Mouse (Mus musculus) embryonic facial prominence, embryonic 12.5 days (tissue): ENCODE data around the gene Taf6l. TPM values are rescaled to one million over a fixed set of nuclear protein-coding genes. Genes with fewer than 3 reads are reported as not detected.
A peak's percentile ranks its signal among the peaks of the same experiment; 100 is the strongest.

Experiments
- ATAC-seq: fragments of 200-750 bp; cut with Nextera tagmentation; 2 replicates; pipeline ENCODE4 v1.8.0; 2017; ENCODE audit not compliant: insufficient number of reproducible peaks, insufficient read depth, low FRiP score, low TSS enrichment
- H3K27ac ChIP-seq: fragments of 300-500 bp; sonication (generic); 2 replicates; pipeline ENCODE4 v1.5.1; 2016; ENCODE audit warnings: mild to moderate bottlenecking
- H3K27me3 ChIP-seq: fragments of 300-500 bp; sonication (generic); 2 replicates; pipeline ENCODE4 v1.6.1; 2016; ENCODE audit warnings: mild to moderate bottlenecking, moderate library complexity
- H3K36me3 ChIP-seq: fragments of 300-500 bp; sonication (generic); 2 replicates; pipeline ENCODE4 v1.6.1; 2016; ENCODE audit warnings: mild to moderate bottlenecking
- H3K4me1 ChIP-seq: fragments of 300-500 bp; sonication (generic); 2 replicates; pipeline ENCODE4 v1.6.1; 2016
- H3K4me2 ChIP-seq: fragments of 300-500 bp; sonication (generic); replicated peaks from 2 replicates; pipeline ENCODE4 v1.6.1; 2016; ENCODE audit warnings: mild to moderate bottlenecking, moderate library complexity
- H3K4me3 ChIP-seq: fragments of 300-500 bp; sonication (generic); 2 replicates; pipeline ENCODE4 v1.5.1; 2016; ENCODE audit warnings: mild to moderate bottlenecking
- H3K9ac ChIP-seq: fragments of 300-500 bp; sonication (generic); 2 replicates; pipeline ENCODE4 v1.6.1; 2016; ENCODE audit warnings: mild to moderate bottlenecking, moderate library complexity
- H3K9me3 ChIP-seq: fragments of 300-500 bp; sonication (generic); 2 replicates; pipeline ENCODE4 v1.6.1; 2016; ENCODE audit warnings: mild to moderate bottlenecking, moderate library complexity
- WGBS: fragments of 180-500 bp; shearing (Covaris S2); methylation state at CpG from one replicate; pipeline ENCODE4 v1.1.7; 2016; 5-methylcytosine and 5-hydroxymethylcytosine counted together
- polyA plus RNA-seq: library from polyadenylated mRNA; unstranded; fragments of >200 nt; fragmentation: Nextera tagmentation; extraction: Ambion mirVana; gene quantifications from 2 replicates; pipeline ENCODE4 v1.2.1, GENCODE M21; 2016

The Taf6l gene
- polyA plus RNA-seq, 1 experiment from 2014 or later, result 40.4 TPM

DNA sequence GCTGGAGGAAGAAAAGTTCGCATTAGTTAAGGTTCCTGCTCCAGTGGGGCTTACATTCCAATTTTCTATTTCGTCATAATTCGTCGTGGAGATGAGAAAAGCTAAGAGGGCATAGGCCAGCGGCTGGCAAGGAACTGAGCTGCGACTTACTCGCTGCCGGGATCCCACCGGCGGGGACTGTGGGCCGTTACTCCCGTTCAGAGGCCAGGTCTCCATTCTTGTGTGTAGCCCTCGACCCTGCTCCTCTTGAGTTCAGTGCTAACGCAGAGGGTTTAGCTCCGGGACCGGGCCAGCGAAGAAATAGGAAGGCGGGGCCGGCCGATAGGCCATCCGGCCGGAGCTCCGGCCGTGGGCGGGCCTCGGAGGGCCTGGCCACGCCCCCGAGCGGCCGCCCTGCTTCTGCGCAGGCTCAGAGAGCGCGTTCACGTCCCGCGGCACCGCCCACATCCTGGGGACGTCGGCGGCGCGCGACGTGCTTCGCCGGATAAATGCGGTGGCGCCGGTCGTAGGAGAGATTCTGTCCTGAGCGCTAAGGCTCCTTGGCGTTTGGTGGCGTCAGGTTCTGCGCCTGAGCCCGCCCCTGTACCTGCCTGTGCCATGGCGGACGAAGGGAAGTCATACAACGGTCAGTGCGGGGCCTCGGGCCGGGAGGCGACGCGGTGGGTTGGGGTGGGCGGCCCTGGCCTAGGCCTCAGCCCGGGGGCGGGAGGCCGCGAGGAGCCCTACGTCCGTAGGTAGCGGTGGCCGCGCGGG lies 29.4 kb downstream of the Taf6l start, which contains the start of gene Nxf1:
Gene Nxf1 (plus strand): TSS at position 439 of the 753 bp plus-strand sequence.
- Histone ChIP-seq H3K27ac (peak within 1 kb of the TSS; percentile 93), H3K27me3 (no peaks in the 10 kb centered on the region), H3K9ac (peak within 1 kb of the TSS; percentile 99), H3K9me3 (no peaks in the 10 kb centered on the region), H3K36me3 (peaks cover 32% of the 10 kb centered on the region), H3K4me1 (peaks cover 18% of the 10 kb centered on the region), H3K4me3 (peak within 1 kb of the TSS; percentile 100), H3K4me2 (peak within 1 kb of the TSS; percentile 61)
- WGBS, result under 1% methylated on average over 75 of the region's 75 CpGs
- peak; percentile 82 for ATAC-seq

DNA sequence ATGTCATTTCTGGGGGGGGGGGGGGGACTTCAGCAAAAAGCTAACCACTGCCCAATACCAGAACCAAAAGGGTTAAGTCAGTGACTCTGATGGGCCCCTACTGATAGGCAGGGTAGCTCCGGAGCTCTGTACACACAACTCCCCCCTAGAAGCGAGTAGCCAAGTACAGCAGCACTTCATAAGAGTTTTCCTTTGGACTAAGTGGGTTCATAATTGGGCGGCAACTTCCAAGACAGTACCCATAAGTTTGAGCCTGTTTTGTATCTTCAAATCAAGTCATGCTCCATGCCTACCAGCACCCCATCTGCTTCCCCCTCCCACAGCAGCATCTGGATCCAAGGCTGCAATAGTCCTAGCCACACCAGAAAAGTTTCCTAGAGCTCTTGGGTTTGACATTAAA lies 30.6 kb downstream of the Taf6l start:
- Histone ChIP-seq H3K36me3 (peaks cover 41% of the 10 kb centered on the region), H3K4me1 (peaks cover 18% of the 10 kb centered on the region), H3K9me3 (no peaks in the 10 kb centered on the region), H3K27me3 (no peaks in the 10 kb centered on the region), H3K4me3 (no peak overlapping the region), H3K4me2 (peak overlapping the region; percentile 61), H3K27ac (no peak overlapping the region), H3K9ac (no peak overlapping the region)
- WGBS, result 76% methylated on average over 3 of the region's 3 CpGs
- ATAC-seq, result no peak

DNA sequence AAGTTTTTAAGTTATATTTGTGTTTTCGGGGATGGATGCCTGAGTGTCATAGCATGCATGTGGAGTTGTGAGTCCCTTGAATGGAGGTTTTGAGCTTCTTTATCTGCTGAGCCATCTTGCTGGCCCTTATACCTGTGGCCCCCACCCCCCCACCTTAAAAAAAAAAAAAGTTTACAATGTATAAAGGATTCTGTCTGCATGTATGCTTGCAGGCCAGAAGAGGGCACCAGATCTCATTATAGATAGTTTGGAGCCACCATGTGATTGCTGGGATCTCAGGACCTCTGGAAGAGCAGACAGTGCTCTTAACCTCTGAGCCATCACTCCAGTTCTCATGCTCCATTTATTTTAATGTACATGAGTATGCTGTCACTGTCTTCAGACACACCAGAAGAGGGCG lies 38.8 kb downstream of the Taf6l start:
- 75% methylated on average over 2 of the region's 2 CpGs for WGBS
- H3K4me2 ChIP-seq, result no peak overlapping the region

DNA sequence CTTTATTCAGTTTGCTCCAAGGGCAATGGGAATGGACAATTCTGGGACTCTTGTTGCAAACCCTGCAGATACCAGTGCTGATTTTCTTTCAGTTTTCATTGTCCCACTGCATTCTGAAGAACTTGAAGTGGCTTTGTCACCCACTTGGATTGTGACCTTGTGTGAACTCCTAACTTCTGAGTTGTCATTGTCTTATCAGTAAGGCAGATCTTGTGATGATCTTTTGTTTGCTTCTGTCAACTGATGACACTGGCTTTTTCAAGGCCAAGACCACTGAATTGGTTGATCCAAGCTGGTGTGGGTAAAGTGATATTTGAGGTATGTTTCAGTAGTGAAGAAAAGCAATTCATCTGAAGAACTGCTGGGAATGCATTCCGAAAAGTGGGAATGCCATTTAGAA lies 40.8 kb downstream of the Taf6l start:
- Histone ChIP-seq H3K4me3 (no peak overlapping the region), H3K27me3 (no peaks in the 10 kb centered on the region), H3K9me3 (no peaks in the 10 kb centered on the region), H3K27ac (no peak overlapping the region), H3K36me3 (peaks cover 78% of the 10 kb centered on the region), H3K9ac (no peak overlapping the region), H3K4me1 (peaks cover 16% of the 10 kb centered on the region), H3K4me2 (no peak overlapping the region)
- 93% methylated on average over 1 of the region's 1 CpGs for WGBS
- ATAC-seq, result no peak

More for the DNA sequence above, 38.8 kb downstream of the Taf6l start:
- no peaks in the 10 kb centered on the region for H3K27me3 ChIP-seq
- H3K4me1 ChIP-seq, result peaks cover 6% of the 10 kb centered on the region
- H3K4me3 ChIP-seq, result no peak overlapping the region
- H3K9me3 ChIP-seq, result no peaks in the 10 kb centered on the region
- H3K36me3 ChIP-seq, result peaks cover 91% of the 10 kb centered on the region
- ATAC-seq, result no peak
- H3K9ac ChIP-seq, result no peak overlapping the region
- no peak overlapping the region for H3K27ac ChIP-seq

DNA sequence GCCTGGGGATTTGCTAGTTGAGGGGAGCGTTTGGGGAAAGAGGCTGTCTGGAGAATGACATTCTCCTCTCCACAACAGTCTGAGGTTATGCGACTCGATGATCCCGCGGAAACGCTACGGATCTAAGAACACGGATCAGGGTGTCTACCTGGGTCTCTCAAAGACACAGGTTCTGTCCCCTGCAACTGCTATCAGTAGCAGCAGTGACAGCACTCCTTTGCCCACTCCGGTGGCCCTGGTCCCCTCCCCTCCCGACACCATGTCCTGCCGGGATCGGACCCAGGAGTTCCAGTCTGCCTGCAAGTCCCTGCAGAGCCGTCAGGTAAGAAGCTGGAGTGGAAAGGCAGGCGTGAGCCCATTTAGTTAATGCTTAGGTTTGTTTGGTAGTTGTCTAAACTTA lies 44.0 kb downstream of the Taf6l start:
- Histone ChIP-seq H3K9me3 (no peaks in the 10 kb centered on the region), H3K36me3 (peaks cover 71% of the 10 kb centered on the region), H3K27ac (peak overlapping the region; percentile 93; the same call in 1 of the 2 replicates), H3K4me1 (peaks cover 16% of the 10 kb centered on the region), H3K27me3 (no peaks in the 10 kb centered on the region), H3K4me2 (peak overlapping the region; percentile 99), H3K9ac (peak overlapping the region; percentile 93), H3K4me3 (peak overlapping the region; percentile 99)
- ATAC-seq, result no peak
- 17% methylated on average over 14 of the region's 14 CpGs for WGBS

DNA sequence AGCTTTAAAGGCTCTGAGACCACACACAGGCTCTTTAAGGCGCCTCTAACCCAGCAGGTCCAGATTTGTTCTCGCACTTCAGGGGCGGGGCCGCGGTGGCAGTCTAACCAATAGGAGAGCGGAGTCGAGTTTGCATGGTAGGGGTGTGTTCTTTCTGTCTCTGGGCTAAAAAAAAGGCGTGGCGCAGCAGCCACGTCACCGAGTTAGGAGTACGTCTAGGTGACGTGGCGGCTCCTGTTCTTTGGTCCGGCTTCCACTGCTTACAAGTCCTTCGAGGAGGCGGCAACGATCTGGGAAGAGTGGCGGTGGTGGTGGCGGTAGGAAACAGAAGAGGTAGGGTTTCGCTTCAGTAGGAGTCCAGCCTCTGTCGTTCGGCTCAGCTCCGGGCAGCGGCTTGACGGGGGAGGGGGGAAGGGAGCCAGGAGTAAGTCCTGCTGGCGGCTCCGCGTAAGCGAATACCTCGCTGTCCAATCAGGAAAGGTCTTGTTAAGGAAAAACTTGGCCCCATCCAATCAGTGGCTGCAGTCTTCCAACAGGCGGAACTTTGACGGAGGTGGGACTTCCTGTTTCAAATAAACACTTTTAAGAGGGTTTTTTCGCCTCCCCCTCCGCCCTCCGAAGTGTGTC lies 44.9 kb downstream of the Taf6l start, which contains the start of gene Stx5a:
Gene Stx5a (plus strand): TSS at position 171 of the 627 bp plus-strand sequence.
- Histone ChIP-seq H3K9me3 (no peaks in the 10 kb centered on the region), H3K4me3 (peak within 1 kb of the TSS; percentile 99), H3K4me1 (peaks cover 20% of the 10 kb centered on the region), H3K27me3 (no peaks in the 10 kb centered on the region), H3K36me3 (peaks cover 63% of the 10 kb centered on the region), H3K4me2 (peak within 1 kb of the TSS; percentile 99), H3K27ac (peak within 1 kb of the TSS; percentile 93), H3K9ac (peak within 1 kb of the TSS; percentile 93)
- ATAC-seq, result peak; percentile 96
- WGBS, result under 1% methylated on average over 36 of the region's 36 CpGs

DNA sequence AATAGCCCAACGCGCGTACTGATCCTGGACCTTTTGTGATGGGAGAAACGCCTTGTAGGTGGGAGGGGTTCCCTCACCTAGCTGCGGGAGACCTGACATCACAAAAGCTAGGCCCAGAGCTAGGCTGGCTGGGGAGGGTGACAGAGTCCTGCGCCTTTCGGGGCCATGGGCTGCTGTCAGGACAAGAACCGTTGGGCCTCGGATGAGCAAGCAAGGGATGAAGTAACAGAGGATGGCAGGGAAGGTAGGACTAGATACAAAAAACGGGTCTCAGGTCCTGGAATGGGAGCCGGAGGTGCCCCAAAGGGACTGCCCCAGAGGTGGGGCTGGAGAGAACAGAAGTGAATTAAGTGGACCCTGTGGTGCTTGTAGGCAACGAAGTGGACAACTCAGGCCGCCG lies 45.6 kb downstream of the Taf6l start, which contains the start of gene 1700092M07Rik:
Gene 1700092M07Rik (plus strand): TSS at position 116 of the 400 bp plus-strand sequence.
- peak; percentile 1; the same call in 1 of the 2 replicates for ATAC-seq
- peaks cover 56% of the 10 kb centered on the region for H3K36me3 ChIP-seq

DNA sequence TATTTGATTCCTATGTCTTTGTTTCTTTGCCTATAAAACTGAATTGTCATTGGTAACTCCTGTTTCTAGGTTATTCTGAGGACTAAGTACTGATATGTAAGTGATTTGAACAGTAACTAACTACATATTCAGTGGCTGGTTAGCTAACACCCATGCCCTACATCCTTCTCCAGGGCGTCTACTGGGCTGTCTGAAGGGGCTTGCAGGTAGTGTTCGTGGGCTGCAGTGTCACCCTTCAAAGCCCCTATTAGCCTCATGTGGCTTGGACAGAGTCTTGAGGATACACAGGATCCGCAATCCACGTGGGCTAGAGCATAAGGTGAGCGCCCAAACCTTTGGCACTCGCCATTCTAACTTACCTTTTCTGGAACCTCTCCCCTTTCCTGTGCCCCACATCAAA lies 46.6 kb downstream of the Taf6l start:
- Histone ChIP-seq H3K27ac (no peak overlapping the region), H3K4me3 (no peak overlapping the region), H3K9me3 (no peaks in the 10 kb centered on the region), H3K27me3 (no peaks in the 10 kb centered on the region), H3K4me1 (peaks cover 23% of the 10 kb centered on the region), H3K36me3 (peaks cover 47% of the 10 kb centered on the region), H3K4me2 (no peak overlapping the region), H3K9ac (no peak overlapping the region)
- 92% methylated on average over 6 of the region's 6 CpGs for WGBS
- no peak for ATAC-seq

More for the DNA sequence above, 45.6 kb downstream of the Taf6l start, which contains the start of gene 1700092M07Rik:
- Histone ChIP-seq H3K27me3 (no peaks in the 10 kb centered on the region), H3K9ac (peak within 1 kb of the TSS; percentile 93), H3K4me3 (peak within 1 kb of the TSS; percentile 99), H3K4me2 (peak within 1 kb of the TSS; percentile 99), H3K9me3 (no peaks in the 10 kb centered on the region), H3K27ac (peak within 1 kb of the TSS; percentile 93), H3K4me1 (peaks cover 20% of the 10 kb centered on the region)
- 70% methylated on average over 14 of the region's 14 CpGs for WGBS

DNA sequence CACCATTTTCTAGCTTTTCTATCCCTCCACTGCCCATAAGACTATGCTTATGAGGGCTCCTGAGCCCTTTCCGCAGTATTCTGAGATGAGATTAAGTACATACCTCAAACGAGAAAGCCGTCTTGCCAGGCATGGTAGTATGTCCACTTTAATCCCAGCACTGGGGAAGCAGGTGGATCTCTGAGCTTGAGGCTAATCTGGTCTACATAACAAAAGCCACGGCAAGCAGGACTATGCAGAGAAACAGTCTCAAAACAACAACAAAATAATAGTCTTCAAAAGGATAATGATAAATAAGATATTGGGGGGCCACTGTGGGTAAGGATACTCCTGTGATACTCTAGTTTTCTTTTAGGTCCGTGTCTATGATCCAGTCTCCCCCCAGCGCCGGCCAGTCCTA lies 47.3 kb downstream of the Taf6l start:
- H3K27me3 ChIP-seq, result no peaks in the 10 kb centered on the region
- 94% methylated on average over 7 of the region's 7 CpGs for WGBS
- peaks cover 23% of the 10 kb centered on the region for H3K4me1 ChIP-seq
- no peak overlapping the region for H3K4me3 ChIP-seq
- no peak for ATAC-seq
- H3K36me3 ChIP-seq, result peaks cover 42% of the 10 kb centered on the region
- no peak overlapping the region for H3K4me2 ChIP-seq
- H3K9ac ChIP-seq, result no peak overlapping the region
- H3K27ac ChIP-seq, result no peak overlapping the region
- H3K9me3 ChIP-seq, result no peaks in the 10 kb centered on the region

DNA sequence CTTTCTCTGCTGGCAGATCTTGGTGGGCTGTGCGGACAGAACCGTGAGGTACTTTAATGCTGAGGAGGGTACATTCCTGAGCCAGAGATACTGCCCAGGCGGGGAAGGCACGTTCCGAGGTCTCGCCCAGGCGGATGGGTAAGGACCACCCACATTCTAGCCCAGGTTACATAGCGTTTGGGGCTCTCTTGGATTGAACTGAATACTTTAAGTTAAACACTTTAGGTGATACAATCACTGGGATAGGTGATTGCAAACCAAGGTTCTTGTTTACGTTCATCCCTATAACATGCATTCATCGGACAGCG lies 50.1 kb downstream of the Taf6l start:
- 3% methylated on average over 11 of the region's 11 CpGs for WGBS
- Histone ChIP-seq H3K27ac (peak overlapping the region; percentile 13), H3K9me3 (no peaks in the 10 kb centered on the region), H3K36me3 (peaks cover 30% of the 10 kb centered on the region), H3K27me3 (no peaks in the 10 kb centered on the region), H3K4me3 (peak overlapping the region; percentile 77), H3K4me2 (peak overlapping the region; percentile 89), H3K9ac (peak overlapping the region; percentile 70), H3K4me1 (peaks cover 14% of the 10 kb centered on the region; the same call in 1 of the 2 replicates)
- no peak for ATAC-seq

DNA sequence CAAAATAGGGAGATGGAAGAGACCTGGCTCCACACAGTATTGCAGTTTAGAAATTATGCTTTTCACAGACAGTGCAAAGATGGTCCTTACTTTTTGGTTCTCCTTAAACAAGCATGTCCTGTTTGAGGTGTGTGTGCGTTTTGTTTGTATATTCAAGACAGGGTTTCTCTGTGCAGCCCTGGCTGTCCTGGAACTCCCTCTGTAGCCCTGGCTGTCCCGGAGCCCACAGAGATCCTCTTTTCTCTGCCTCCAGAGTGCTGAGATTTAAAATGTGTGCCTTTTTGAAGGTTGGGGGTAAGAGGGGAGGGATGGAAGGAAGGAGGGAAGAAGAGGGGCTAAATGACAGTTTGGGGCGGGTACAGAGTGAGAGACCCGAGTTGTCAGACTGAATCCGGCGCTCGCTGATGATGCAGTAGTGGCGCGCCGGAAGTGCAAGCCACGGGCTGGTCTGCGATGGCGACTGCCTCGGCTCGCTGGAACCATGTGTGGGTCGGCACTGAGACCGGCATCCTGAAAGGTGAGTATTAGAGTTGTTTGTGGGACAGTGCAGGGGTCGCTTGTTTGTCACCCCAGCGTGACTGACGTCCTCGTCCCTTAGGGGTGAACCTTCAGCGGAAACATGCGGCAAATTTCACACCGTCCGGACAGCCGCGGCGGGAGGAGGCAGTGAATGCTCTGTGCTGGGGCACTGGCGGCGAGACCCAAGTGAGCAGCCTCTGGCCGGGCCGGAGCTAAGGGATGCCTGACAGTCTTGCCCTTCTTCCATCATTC lies 50.6 kb downstream of the Taf6l start, which contains the start of gene Wdr74:
Gene Wdr74 (plus strand): TSS at position 439 of the 771 bp plus-strand sequence.
- ATAC-seq, result peak; percentile 90
- Histone ChIP-seq H3K27ac (peak within 1 kb of the TSS; percentile 17), H3K4me2 (peak within 1 kb of the TSS; percentile 89), H3K9ac (peak within 1 kb of the TSS; percentile 70), H3K9me3 (no peaks in the 10 kb centered on the region), H3K36me3 (peaks cover 27% of the 10 kb centered on the region), H3K27me3 (no peaks in the 10 kb centered on the region), H3K4me1 (peaks cover 9% of the 10 kb centered on the region; the same call in 1 of the 2 replicates), H3K4me3 (peak within 1 kb of the TSS; percentile 77)
- under 1% methylated on average over 32 of the region's 32 CpGs for WGBS
